Mouse (Mus musculus) heart, postnatal 14 days (tissue): ENCODE data around the gene Pex14. TPM values are rescaled to one million over a fixed set of nuclear protein-coding genes. Genes with fewer than 3 reads are reported as not detected.
"Not testable (repeated sequence)": the region's sequence is repeated elsewhere in the genome, so short reads cannot be mapped to it uniquely, and the experiment has no call there.

Experiments
- DNase-seq, 2 experiments: peaks; one replicate each; pipeline ENCODE4 v3.0.0; 2021 to 2022
- intact Hi-C: fragments of 180-260 bp; cut with DNase I; formaldehyde crosslinking; loops from one replicate; pipeline ENCODE4 v1.15.1; 2025
- total RNA-seq, 2 experiments: library from RNA; stranded (reverse); gene quantifications; 2 replicates each; pipeline ENCODE4 v1.2.3; 2021

Gene Pex14
- total RNA-seq, 2 experiments from 2014 or later, result 20.5 to 21.7 TPM

DNA sequence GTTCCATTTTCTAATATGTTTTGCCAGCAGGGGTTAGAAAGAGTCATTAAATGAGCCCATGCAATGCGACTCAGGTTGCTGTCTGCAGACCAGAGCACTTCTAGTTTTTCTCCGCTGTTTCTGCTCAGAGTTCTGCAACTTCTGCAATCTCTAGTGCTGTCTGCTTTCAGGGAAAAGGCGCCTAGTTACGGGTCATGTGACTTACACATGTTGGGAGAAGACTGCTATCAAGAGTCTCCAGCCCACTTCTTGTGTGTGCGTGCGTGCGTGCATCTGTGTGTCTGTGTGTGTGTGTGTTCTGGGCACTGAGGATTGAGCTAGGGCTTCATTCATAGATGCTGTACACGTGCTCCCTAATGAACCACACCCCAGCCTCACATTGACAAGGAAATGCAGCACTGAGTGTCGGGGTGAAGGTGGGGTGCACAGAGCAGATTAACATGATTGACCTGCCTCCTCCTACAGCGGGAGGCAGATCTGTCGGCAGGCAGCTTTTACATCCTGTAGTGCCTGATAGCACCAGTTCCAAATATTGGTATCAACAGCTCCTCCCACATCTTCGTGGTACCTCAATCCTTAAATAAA lies 20.4 kb upstream of the Pex14 start:
- DNase-seq, intact Hi-C loops: not testable (repeated sequence)

DNA sequence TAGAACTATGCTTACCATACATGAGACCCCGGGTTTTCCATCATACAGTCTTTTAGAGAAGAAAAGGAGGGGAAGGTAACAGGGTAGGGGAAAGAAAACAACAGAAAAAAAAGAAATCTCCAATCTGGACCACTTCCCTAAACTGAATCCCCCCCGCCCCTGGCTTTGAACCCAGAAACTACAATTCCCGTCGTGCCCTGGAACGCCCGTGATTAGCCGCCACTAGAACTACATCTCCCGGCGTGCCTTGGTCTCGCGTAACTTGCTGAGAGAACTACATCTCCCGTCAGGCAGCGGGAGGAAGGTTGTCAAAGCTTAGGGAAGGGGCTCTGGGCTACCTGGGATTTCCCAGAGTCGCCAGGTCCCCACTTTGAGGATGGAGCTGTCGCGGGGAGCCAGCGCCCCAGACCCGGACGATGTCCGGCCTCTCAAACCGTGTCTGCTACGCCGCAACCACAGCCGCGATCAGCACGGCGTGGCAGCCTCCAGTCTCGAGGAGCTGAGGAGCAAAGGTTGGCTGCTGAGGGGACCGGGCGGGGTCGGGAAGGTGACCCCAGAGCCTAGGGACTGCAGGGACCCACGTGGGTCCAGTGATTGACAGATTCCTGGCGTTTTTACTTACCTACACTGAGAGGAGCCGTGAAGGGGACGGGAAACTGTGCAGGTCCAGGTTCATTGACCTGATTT lies 4.3 kb upstream of the Pex14 start, which contains the start of gene Dffa:
Dffa (plus strand) TSS at position 272 of the 687 bp plus-strand sequence.
- intact Hi-C loops, result no loop called here
- peak; percentile 87 to 94 for DNase-seq

GRCm38 (mm10) chr4:149101456-149101855 lies 1.8 kb upstream of the Pex14 start:
- DNase-seq, result no peak
- intact Hi-C loops, result no loop called here

DNA sequence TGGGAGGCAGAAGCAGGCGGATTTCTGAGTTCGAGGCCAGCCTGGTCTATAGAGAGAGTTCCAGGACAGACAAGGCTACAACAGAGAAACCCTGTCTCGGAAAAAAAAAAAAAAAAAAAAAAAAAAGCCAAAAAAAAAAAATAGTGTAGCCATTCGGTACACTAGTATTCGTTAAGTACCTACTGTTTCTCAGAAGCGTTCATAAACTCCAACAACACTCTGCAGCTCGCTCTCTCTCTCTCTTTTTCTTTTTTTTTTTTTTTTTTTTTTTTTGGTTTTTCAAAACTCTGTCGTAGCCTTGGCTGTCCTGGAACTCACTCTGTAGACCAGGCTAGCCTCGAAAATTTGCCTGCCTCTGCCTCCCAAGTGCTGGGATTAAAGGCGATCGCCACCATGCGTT lies 773 bp upstream of the Pex14 start:
- intact Hi-C loops, DNase-seq: not testable (repeated sequence)

- DNase-seq, result no peak
- intact Hi-C loops, result no loop called here
Observed at GRCm38 (mm10) chr4:149098571-149098970, 1.1 kb downstream of the Pex14 start.

DNA sequence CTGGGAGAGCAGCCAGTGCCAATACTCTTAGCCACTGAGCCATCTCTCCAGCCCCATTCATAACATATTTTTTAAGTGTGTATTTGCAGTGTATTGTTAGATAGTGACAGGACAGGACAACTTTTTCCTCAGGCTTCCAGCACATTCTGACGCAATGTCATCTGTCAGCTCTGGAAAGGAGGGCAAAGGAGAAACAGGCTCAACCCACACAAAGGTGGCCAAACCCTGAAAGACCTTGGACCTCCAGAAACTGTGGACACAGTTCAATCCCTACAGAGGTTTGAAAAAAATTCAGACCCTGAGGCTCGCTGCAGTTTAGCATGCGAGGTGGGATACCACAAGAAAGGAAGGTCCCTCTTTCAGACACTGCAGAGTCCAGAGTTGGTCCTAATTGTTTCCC lies 1.7 kb downstream of the Pex14 start:
- DNase-seq, result no peak
- intact Hi-C loops, result no loop called here

DNA sequence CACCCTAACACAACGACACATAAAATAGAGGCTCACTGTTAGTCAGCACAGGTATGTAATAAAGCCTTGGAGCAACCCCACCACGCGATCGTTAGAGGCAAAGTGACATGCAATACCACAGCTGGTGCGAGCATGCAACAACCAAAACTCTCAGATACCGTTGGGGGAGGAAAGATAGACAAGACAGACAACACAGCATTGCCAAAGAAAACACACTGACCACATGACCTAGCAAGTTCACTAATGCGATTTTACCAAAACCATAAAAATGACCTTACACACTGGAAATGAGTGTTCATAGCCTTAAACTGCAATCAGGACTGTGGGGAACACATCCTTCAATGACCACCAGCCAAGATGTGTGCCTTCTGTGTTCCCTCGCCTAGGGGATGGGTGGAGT lies 8.3 kb downstream of the Pex14 start:
- intact Hi-C loops, result no loop called here

GRCm38 (mm10) chr4:149085381-149085780 lies 14.3 kb downstream of the Pex14 start:
- no peak for DNase-seq
- intact Hi-C loops, result no loop called here

More for the DNA sequence above, 8.3 kb downstream of the Pex14 start:
- DNase-seq, result no peak

DNA sequence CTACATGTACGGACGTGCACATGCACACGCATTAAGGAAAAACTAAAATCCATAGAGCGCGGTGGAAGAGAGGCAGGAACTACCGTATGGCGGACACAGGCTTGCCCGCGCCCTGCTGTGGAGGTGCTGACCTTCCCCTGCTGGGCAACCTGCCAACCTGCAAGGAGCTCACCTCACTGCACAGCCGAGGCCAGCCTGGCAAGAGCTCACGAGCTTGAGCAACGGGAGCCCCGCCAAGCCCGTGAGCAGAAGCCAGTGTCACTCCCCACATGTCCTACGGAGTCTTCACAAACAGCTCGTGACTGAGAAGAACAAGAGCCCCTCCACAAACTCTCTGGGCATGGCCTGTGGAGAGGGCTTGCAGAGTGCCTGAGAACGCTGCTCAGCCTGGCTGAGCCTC lies 18.1 kb downstream of the Pex14 start:
- intact Hi-C loops, result no loop called here
- peak; percentile 81 to 83 for DNase-seq

DNA sequence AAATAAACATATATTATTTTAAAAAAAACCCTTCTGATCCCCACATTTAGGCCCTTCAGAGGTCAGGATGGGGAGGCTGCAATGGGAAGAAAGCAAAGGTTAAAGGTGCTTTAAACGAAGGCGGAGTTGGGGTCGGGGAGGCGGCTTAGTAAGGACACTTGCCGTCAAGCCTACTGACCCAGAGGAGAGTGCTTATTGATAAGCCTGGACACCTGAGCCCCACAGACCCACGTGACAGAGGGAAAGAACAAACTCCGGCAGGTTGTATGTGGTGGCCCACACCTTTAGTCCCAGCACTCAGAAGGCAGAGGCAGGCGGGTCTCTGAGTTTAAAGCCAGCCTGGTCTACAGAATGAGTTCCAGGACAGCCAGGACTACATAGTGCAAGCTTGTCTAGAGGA lies 19.6 kb downstream of the Pex14 start:
- DNase-seq, result no peak
- intact Hi-C loops, result no loop called here

- intact Hi-C loops, result loop anchor here (2.0 to 10.0 kb wide), 4 partner anchors 58 to 397 kb away; partner anchors contain the start of gene Cenps
- DNase-seq, result no peak
Observed at GRCm38 (mm10) chr4:149079629-149080028, 20.0 kb downstream of the Pex14 start.

GRCm38 (mm10) chr4:149078261-149078660 lies 21.4 kb downstream of the Pex14 start:
- DNase-seq, result no peak
- intact Hi-C loops, result loop anchor here (2.0 to 10.0 kb wide), 4 partner anchors 59 to 396 kb away; partner anchors contain the start of gene Cenps

- intact Hi-C loops, result loop anchor here (5.0 to 10.0 kb wide), 3 partner anchors 61 to 394 kb away; partner anchors contain the start of gene Cenps
- peak; percentile 60 to 70 for DNase-seq
Observed at GRCm38 (mm10) chr4:149075871-149076575, 23.7 kb downstream of the Pex14 start.

DNA sequence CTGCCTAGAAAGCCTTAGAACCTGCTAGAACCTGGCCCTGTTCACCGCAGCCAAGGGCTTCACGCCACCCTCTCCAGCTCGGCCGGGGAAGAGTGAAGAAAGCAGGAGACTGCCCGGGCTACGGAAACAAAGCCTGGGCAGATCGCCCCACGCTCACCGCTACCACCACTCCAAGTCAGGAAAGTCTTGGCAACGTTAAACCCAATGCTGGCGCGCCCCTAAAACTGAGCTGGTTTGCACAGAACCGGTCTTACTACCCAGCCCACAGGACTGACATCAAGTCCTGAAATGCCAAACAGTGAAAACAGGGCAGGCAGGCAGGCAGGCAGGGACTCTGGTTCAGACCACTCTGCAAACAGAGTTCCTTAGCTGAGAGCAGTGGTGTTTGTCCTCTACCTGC lies 24.6 kb downstream of the Pex14 start:
- intact Hi-C loops, result loop anchor here (5.0 to 10.0 kb wide), 3 partner anchors 62 to 393 kb away; partner anchors contain the start of gene Cenps
- DNase-seq, result no peak

DNA sequence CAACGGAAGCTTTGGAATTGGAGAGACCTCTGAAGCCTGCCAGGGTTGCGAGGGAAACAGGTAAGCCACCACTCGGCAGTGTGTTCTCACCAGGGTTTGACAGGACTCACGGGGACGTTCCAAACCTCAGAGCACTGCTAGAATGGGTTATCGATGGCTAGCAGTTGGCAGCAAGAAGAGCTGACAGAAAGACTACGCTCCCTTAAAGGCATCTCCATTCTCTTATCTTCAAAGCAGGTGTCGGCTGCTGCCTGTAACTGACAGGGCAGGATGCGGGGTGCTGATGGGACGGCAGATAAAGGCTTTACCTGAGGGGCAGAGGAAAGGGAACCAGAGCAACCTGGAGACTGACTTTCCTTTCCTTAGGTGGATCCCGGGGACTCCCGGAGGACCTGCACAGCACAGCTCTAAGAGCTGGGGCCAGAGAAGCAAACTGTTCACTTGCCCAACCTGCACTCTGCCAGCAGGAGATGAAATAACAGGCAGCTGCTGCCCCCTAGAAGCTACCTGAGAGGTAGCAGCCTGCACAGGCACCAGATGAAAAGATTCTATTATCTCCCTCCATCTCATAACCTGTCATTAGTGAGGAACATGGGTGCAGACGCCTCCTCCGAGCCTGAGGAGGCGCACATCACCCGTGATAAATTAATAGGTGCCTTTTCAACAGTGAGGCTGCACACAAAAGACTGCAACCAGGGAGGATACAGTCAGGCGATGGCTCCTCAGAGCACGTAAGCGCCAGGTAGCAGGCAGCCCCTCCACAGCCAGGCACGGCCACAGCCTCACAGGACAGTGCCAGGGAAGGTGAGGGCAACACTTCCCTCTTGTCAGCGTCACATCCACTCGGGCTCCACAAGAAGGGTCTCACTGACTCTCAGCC lies 32.8 kb downstream of the Pex14 start:
- no peak for DNase-seq
- intact Hi-C loops, result no loop called here

- DNase-seq, result no peak
- intact Hi-C loops, result loop anchor here (5.0 kb wide), 1 partner anchor 257 kb away; no protein-coding TSS in a partner anchor
Observed at GRCm38 (mm10) chr4:149064061-149064854, 35.4 kb downstream of the Pex14 start.

- no peak for DNase-seq
- intact Hi-C loops, result loop anchor here (5.0 kb wide), 1 partner anchor 255 kb away; no protein-coding TSS in a partner anchor
Observed at GRCm38 (mm10) chr4:149062406-149063318, 37.0 kb downstream of the Pex14 start.

GRCm38 (mm10) chr4:149061432-149061718 lies 38.3 kb downstream of the Pex14 start:
- no peak for DNase-seq
- intact Hi-C loops, result loop anchor here (5.0 kb wide), 1 partner anchor 254 kb away; no protein-coding TSS in a partner anchor
